Mouse (Mus musculus) neural tube, embryonic 10.5 days (tissue): Measurements from ENCODE around the gene Srarp.

Experiments used
- DNase-seq: peaks from one replicate; pipeline ENCODE4 v3.0.0-alpha.2; 2017; ENCODE audit warnings: low spot score; ENCODE audit errors: extremely low spot score

Srarp gene

GRCm38 (mm10) chr4:141389366-141390150 lies 46.3 kb downstream of the Srarp start:
- DNase-seq: no peak

GRCm38 (mm10) chr4:141387933-141388332 lies 48.0 kb downstream of the Srarp start:
- DNase-seq: no peak

- DNase-seq: peak; percentile 85
Measured at GRCm38 (mm10) chr4:141387093-141387784, 48.7 kb downstream of the Srarp start.

- no peak for DNase-seq
Measured at GRCm38 (mm10) chr4:141386150-141386549, 49.8 kb downstream of the Srarp start.

- DNase-seq: peak; percentile 65
Measured at GRCm38 (mm10) chr4:141385275-141385674, 50.6 kb downstream of the Srarp start.
